ENCODE assay signal across 27 mouse cellular contexts in genomic region chr3:83969081-83969480, GRCm38 (mm10).
DNase-seq lines count a peak whose midpoint lies in the region; TF ChIP-seq lines count a peak whose summit lies in the region.
"Had no signal": no experiment of that assay in that cellular context is flagged by ENCODE, and none has a peak within 500 bp of the region (broad histone marks: within the 10 kb centered on the region; RNA-seq: fewer than 3 reads in every experiment).

No protein-coding gene starts in this region.

- H3K9ac ChIP-seq in CH12.LX (ENCODE audit: insufficient read depth, low read depth): no peak overlapping the region
- H3K9ac ChIP-seq: embryonic facial prominence, embryonic 13.5 days; forebrain, embryonic 13.5 days; heart, embryonic 12.5 days; heart, embryonic 15.5 days; hindbrain, embryonic 13.5 days; intestine, embryonic 15.5 days had no signal

- DNase-seq in spleen, adult 2 months (ENCODE audit: low read depth in 1 of 2, low spot score in 2 of 2): peak in 1 of 2 experiments; percentile 65
- no peak for DNase-seq in spleen, postnatal 4 days (ENCODE audit: low spot score in 2 of 2)
- peak; percentile 19 for DNase-seq in A20 (ENCODE audit: low read depth, low spot score)
- peak; percentile 50 for DNase-seq in CH12.LX (ENCODE audit: extremely low read depth)
- peak; percentile 88 for DNase-seq in splenic B cell, adult 2 months (ENCODE audit: low read depth, low spot score)
- DNase-seq in right cerebral cortex, postnatal 10 days (ENCODE audit: low spot score in 2 of 2): no peak
- no peak for DNase-seq in left cerebral cortex, adult 9 months (ENCODE audit: low spot score in 2 of 2)
- DNase-seq: adrenal gland, adult 2 months; adrenal gland, postnatal 14 days; cerebellum, adult 11 months; cerebellum, adult 2 months; cerebellum, adult 9-11 months; cerebellum, postnatal 25 days; embryo, embryonic 11 days; gastrocnemius, postnatal 10 days; gastrocnemius, postnatal 36 days; heart, postnatal 10 days; heart, postnatal 36 days had no signal

- WGBS in spleen, adult 2 months: 57% methylated on average over 4 of the region's 4 CpGs

- peaks cover 5% of the 10 kb centered on the region; the same call in 1 of the 2 replicates for H3K4me1 ChIP-seq in spleen, adult 2 months (ENCODE audit: control insufficient read depth, insufficient read depth, insufficient read length)
- peaks cover 5 to 75% of the 10 kb centered on the region in 2 experiments; a peak in 3 of 4 replicates for H3K4me1 ChIP-seq in CH12.LX (ENCODE audit: control insufficient read depth in 1 of 2, insufficient read depth in 2 of 2)
- H3K4me1 ChIP-seq: intestine, embryonic 15.5 days had no signal

- 0 out of 2 replicates have a peak overlapping the region, but pooled peaks have one; percentile 0 for H3K27ac ChIP-seq in spleen, adult 2 months (ENCODE audit: insufficient read depth, low read length)
- H3K27ac ChIP-seq in CH12.LX (ENCODE audit: insufficient read depth, low read depth): no peak overlapping the region
- H3K27ac ChIP-seq: embryonic facial prominence, embryonic 10.5 days; embryonic facial prominence, embryonic 13.5 days; forebrain, embryonic 13.5 days; hindbrain, embryonic 13.5 days; intestine, embryonic 15.5 days had no signal

- no peak for TF ChIP-seq EP300 in CH12.LX (IDR thresholded peaks at IDR 0.05; ENCODE audit: low read length)

- no peak for TF ChIP-seq POLR2A in spleen, adult 2 months (IDR thresholded peaks at IDR 0.05; ENCODE audit: low read depth, low read length)
- no peak for TF ChIP-seq POLR2A in CH12.LX (IDR thresholded peaks at IDR 0.05; ENCODE audit: low read depth, low read length)

- dilution Hi-C loops in CH12.LX (cut with MboI; ENCODE audit: extremely low pct_ligation_motif_present, extremely low pct_unique_long_range_greater_than_20kb, low sequenced_read_pairs): no loop called here

- TF ChIP-seq RAD21 in CH12.LX (IDR thresholded peaks at IDR 0.05; ENCODE audit: low read depth, low read length): no peak

- no peak for TF ChIP-seq CTCF in spleen, adult 2 months (IDR thresholded peaks at IDR 0.05; ENCODE audit: extremely low read depth, insufficient read depth, insufficient read length, insufficient replicate concordance)
- no peak for TF ChIP-seq CTCF in CH12.LX (conservative IDR thresholded peaks at IDR 0.05 in 1 of 2, IDR thresholded peaks at IDR 0.05 in 1 of 2; ENCODE audit: low read depth in 2 of 2, low read length in 2 of 2)

- in situ Hi-C loops in CH12.LX (cut with MboI; ENCODE audit: low pct_ligation_motif_present, low pct_unique_long_range_greater_than_20kb, low sequenced_read_pairs): no loop called here

- no peaks in the 10 kb centered on the region for H3K27me3 ChIP-seq in spleen, adult 2 months (ENCODE audit: control insufficient read depth, insufficient read depth, low read length)
- no peaks in the 10 kb centered on the region for H3K27me3 ChIP-seq in CH12.LX (replicated peaks)
- H3K27me3 ChIP-seq in splenic B cell, adult 2 months (ENCODE audit: control insufficient read depth, insufficient read depth, low read length, poor library complexity, severe bottlenecking): no peaks in the 10 kb centered on the region
- H3K27me3 ChIP-seq: embryonic facial prominence, embryonic 13.5 days; forebrain, embryonic 13.5 days; heart, embryonic 12.5 days; heart, embryonic 15.5 days; hindbrain, embryonic 13.5 days; intestine, embryonic 15.5 days had no signal

- no peaks in the 10 kb centered on the region for H3K9me3 ChIP-seq in CH12.LX (replicated peaks; ENCODE audit: low read length)
- H3K9me3 ChIP-seq: embryonic facial prominence, embryonic 10.5 days; embryonic facial prominence, embryonic 13.5 days; forebrain, embryonic 10.5 days; forebrain, embryonic 13.5 days; heart, embryonic 12.5 days; heart, embryonic 15.5 days; hindbrain, embryonic 10.5 days; hindbrain, embryonic 13.5 days; intestine, embryonic 15.5 days had no signal

- H3K36me3 ChIP-seq in spleen, adult 2 months (ENCODE audit: control insufficient read depth, insufficient read depth, low read length): peaks cover 9% of the 10 kb centered on the region
- H3K36me3 ChIP-seq in CH12.LX (replicated peaks in 1 of 2; ENCODE audit: control insufficient read depth in 1 of 2, insufficient read depth in 1 of 2, low read length in 1 of 2): peaks cover 5 to 47% of the 10 kb centered on the region in 2 experiments
- peaks cover 4% of the 10 kb centered on the region; the same call in 1 of the 2 replicates for H3K36me3 ChIP-seq in splenic B cell, adult 2 months (ENCODE audit: control insufficient read depth, insufficient read depth, low read length, poor library complexity, severe bottlenecking)
- H3K36me3 ChIP-seq: heart, embryonic 12.5 days; heart, embryonic 15.5 days; hindbrain, embryonic 13.5 days; intestine, embryonic 15.5 days had no signal

- no peak overlapping the region for H3K4me3 ChIP-seq in spleen, adult 2 months (ENCODE audit: extremely low read depth, insufficient read depth, insufficient read length)
- H3K4me3 ChIP-seq in CH12.LX (replicated peaks in 1 of 3; ENCODE audit: low read depth in 2 of 3, low read length in 2 of 3, poor library complexity in 1 of 3): no peak overlapping the region
- H3K4me3 ChIP-seq: embryonic facial prominence, embryonic 10.5 days; embryonic facial prominence, embryonic 13.5 days; forebrain, embryonic 10.5 days; forebrain, embryonic 13.5 days; heart, embryonic 12.5 days; heart, embryonic 15.5 days; hindbrain, embryonic 10.5 days; hindbrain, embryonic 13.5 days; intestine, embryonic 15.5 days had no signal

- no peaks in the 10 kb centered on the region for H3K79me2 ChIP-seq in CH12.LX (replicated peaks; ENCODE audit: control insufficient read depth, extremely low read depth, insufficient read depth, poor library complexity, severe bottlenecking)

- H3K4me2 ChIP-seq in CH12.LX (ENCODE audit: insufficient read depth, low read depth, poor library complexity, severe bottlenecking): no peak overlapping the region
- H3K4me2 ChIP-seq: embryonic facial prominence, embryonic 13.5 days; forebrain, embryonic 13.5 days; heart, embryonic 12.5 days; heart, embryonic 15.5 days; hindbrain, embryonic 13.5 days; intestine, embryonic 15.5 days had no signal

TF ChIP-seq in CH12.LX, 34 proteins besides CTCF, POLR2A, EP300 and RAD21:
- TF ChIP-seq MAFK (IDR thresholded peaks at IDR 0.05; ENCODE audit: insufficient replicate concordance, low read length): no peak
- TF ChIP-seq JUN (IDR thresholded peaks at IDR 0.05; ENCODE audit: insufficient read depth, low read depth, low read length): no peak
- no peak for TF ChIP-seq KAT2A (IDR thresholded peaks at IDR 0.05; ENCODE audit: insufficient replicate concordance, low read length)
- TF ChIP-seq ELF1 (IDR thresholded peaks at IDR 0.05; ENCODE audit: low read depth, low read length): no peak
- TF ChIP-seq NRF1 (IDR thresholded peaks at IDR 0.05; ENCODE audit: low read depth, low read length): no peak
- TF ChIP-seq ETS1 (conservative IDR thresholded peaks at IDR 0.05; ENCODE audit: low read depth, low read length): peak; percentile 36; the same call in 1 of the 2 replicates
- TF ChIP-seq BHLHE40 (IDR thresholded peaks at IDR 0.05; ENCODE audit: low read depth, low read length): peak; percentile 80
- TF ChIP-seq MXI1 (IDR thresholded peaks at IDR 0.05; ENCODE audit: low read depth, low read length): no peak
- TF ChIP-seq E2F4 (IDR thresholded peaks at IDR 0.05; ENCODE audit: insufficient replicate concordance, low read depth, low read length): no peak
TF ChIP-seq in CH12.LX: peak in this region for 2.

Comparison
In these comparisons a context has a peak if more than half of its experiments do, and no peak if none do; other contexts are left out.
1. DNase-seq: peak in A20 (single experiment), CH12.LX (single experiment) and splenic B cell, adult 2 months (single experiment); none in spleen, postnatal 4 days (0 of 2), right cerebral cortex, postnatal 10 days (0 of 2) and left cerebral cortex, adult 9 months (0 of 2).